Mouse (Mus musculus): ENCODE results near the gene Gpr4.

- no peak for TF ChIP-seq CTCF (IDR thresholded peaks at IDR 0.05; ENCODE audit: extremely low read depth, insufficient read depth, insufficient read length, insufficient replicate concordance)
- TF ChIP-seq POLR2A (IDR thresholded peaks at IDR 0.05; ENCODE audit: low read depth, low read length), result no peak
These were observed 14.8 kb downstream of the Gpr4 start for GRCm38 (mm10) chr7:19226817-19227797.

Data from spleen, adult 2 months (tissue).